Mouse (Mus musculus) hindbrain, embryonic 14.5 days (tissue): ENCODE measurements around the gene Gpam. TPM values are rescaled to one million over a fixed set of nuclear protein-coding genes. Genes with fewer than 3 reads are reported as not detected.

Experiments
- ATAC-seq: fragments of 200-750 bp; cut with Nextera tagmentation; 2 replicates; pipeline ENCODE4 v1.8.0; 2017; ENCODE audit warnings: moderate number of reproducible peaks, mild to moderate bottlenecking, moderate TSS enrichment, moderate library complexity; ENCODE audit not compliant: low FRiP score
- DNase-seq: peaks from one replicate; pipeline ENCODE4 v3.0.0-alpha.2; 2015; ENCODE audit warnings: low spot score
- H3K27ac ChIP-seq: fragments of 300-500 bp; sonication (generic); 2 replicates; pipeline ENCODE4 v1.5.1; 2014; ENCODE audit warnings: mild to moderate bottlenecking, moderate library complexity
- H3K27me3 ChIP-seq: fragments of 300-500 bp; sonication (generic); 2 replicates; pipeline ENCODE4 v1.6.1; 2014; ENCODE audit warnings: mild to moderate bottlenecking, low read length, mixed read lengths; ENCODE audit not compliant: control insufficient read depth, insufficient read depth
- H3K36me3 ChIP-seq: fragments of 300-500 bp; sonication (generic); replicated peaks from 2 replicates; pipeline ENCODE4 v1.6.1; 2014; ENCODE audit not compliant: control insufficient read depth, insufficient read depth
- H3K4me1 ChIP-seq: fragments of 300-500 bp; sonication (generic); replicated peaks from 2 replicates; pipeline ENCODE4 v1.6.1; 2014; ENCODE audit warnings: antibody characterized with exemption, low read length, mixed read lengths; ENCODE audit not compliant: control insufficient read depth, insufficient read depth
- H3K4me2 ChIP-seq: fragments of 300-500 bp; sonication (generic); replicated peaks from 2 replicates; pipeline ENCODE4 v1.6.1; 2014; ENCODE audit warnings: mild to moderate bottlenecking, moderate library complexity
- H3K4me3 ChIP-seq: fragments of 300-500 bp; sonication (generic); replicated peaks from 2 replicates; pipeline ENCODE4 v1.5.1; 2014; ENCODE audit warnings: mild to moderate bottlenecking, low read length
- H3K9ac ChIP-seq: fragments of 300-500 bp; sonication (generic); 2 replicates; pipeline ENCODE4 v1.6.1; 2014
- H3K9me3 ChIP-seq: fragments of 300-500 bp; sonication (generic); 2 replicates; pipeline ENCODE4 v1.6.1; 2016; ENCODE audit warnings: low read length; ENCODE audit not compliant: control insufficient read depth
- WGBS: fragments of 180-500 bp; shearing (Covaris S2); extraction: QIAGEN DNeasy Blood & Tissue Kit; methylation state at CpG from one replicate; pipeline ENCODE4 v1.1.7; 2014; 5-methylcytosine and 5-hydroxymethylcytosine counted together
- polyA plus RNA-seq: library from polyadenylated mRNA; unstranded; fragments of >200 nt; fragmentation: Nextera tagmentation; extraction: Ambion mirVana; gene quantifications from 2 replicates; pipeline ENCODE4 v1.2.1, GENCODE M21; 2014

Gene Gpam
- polyA plus RNA-seq, 1 experiment from 2014 or later = 26.8 TPM

DNA sequence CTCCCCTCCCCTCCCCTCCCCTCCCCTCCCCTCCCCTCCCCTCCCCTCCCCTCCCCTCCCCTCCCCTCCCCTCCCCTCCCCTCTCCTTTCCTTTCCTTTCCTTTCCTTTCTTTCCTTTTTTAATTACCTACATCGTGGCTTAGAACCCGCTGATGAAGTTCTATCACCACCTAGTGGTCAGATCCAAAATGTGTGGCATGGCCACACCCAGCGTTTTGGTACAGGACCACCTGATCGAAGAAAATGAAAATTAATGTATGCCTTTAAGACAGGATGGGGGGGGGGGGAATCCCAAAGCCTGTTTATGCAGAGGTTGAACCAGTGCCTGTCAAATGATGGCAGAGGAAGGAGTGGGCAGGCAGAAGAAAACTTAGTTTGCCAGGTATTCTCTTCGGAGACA, 65.1 kb downstream of the Gpam start:
- ATAC-seq (0 out of 2 replicates have a peak, but pooled peaks have one; percentile 5), DNase-seq (peak; percentile 91)
- no peak overlapping the region for H3K9ac ChIP-seq
- no peak overlapping the region for H3K4me3 ChIP-seq
- no peak overlapping the region for H3K27ac ChIP-seq
- H3K27me3 ChIP-seq = no peaks in the 10 kb centered on the region
- peaks cover 6% of the 10 kb centered on the region for H3K4me1 ChIP-seq
- 26% methylated on average over 5 of the region's 5 CpGs for WGBS
- no peaks in the 10 kb centered on the region for H3K9me3 ChIP-seq
- 0 out of 2 replicates have a peak, but pooled peaks cover 6% of the 10 kb centered on the region for H3K36me3 ChIP-seq
- H3K4me2 ChIP-seq = no peak overlapping the region

DNA sequence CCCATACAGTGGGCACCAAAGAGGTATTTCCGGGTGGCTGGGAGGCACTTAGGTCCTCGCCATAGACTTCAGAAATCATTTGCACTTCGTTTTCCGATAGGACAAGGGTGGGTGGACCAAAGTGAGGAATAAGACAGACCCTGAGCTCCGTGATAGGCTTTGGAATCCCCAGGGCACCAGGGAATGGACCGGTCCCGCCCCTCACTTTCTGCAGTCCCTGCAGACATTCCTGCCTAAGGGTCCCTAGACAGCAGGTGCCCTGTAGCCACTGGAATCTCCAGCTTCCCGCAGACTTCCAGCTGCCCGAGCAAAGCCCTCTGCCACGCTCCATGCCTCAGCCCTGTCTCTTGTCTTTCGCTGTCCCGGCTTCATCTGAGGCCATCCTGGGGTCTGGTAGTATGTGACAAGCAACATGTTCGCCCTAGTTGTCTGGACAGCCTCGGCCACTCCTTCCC, 65.6 kb downstream of the Gpam start:
- DNase-seq = peak; percentile 36
- Histone ChIP-seq H3K27ac (peak overlapping the region; percentile 52), H3K27me3 (no peaks in the 10 kb centered on the region), H3K9me3 (no peaks in the 10 kb centered on the region), H3K4me3 (peak overlapping the region; percentile 22), H3K36me3 (0 out of 2 replicates have a peak, but pooled peaks cover 6% of the 10 kb centered on the region), H3K9ac (peak overlapping the region; percentile 41), H3K4me1 (peaks cover 6% of the 10 kb centered on the region), H3K4me2 (peak overlapping the region; percentile 55)
- ATAC-seq = peak; percentile 41; the same call in 1 of the 2 replicates
- WGBS = 4% methylated on average over 14 of the region's 14 CpGs

DNA sequence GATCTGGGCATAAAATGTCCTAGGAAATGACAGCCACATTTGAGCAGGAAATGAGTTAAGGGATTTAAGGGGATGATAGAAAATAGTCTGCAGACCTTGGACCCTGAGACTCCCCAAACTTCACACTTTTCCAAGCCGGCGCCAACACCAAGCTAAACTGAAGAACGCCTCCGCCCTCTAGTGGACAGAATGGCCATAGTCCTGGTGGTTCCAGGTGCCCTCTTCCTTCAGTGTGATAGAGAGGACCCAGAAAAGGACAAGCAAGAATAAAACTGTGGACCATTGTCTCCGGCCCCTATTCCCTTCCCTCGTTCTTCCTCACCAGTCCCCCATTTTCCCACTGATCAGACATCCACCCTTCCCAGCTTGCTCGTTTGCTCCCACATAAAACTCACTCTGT, 66.1 kb downstream of the Gpam start:
- Histone ChIP-seq H3K27ac (peak overlapping the region; percentile 52), H3K36me3 (0 out of 2 replicates have a peak, but pooled peaks cover 3% of the 10 kb centered on the region), H3K27me3 (no peaks in the 10 kb centered on the region), H3K4me2 (peak overlapping the region; percentile 55), H3K9ac (peak overlapping the region; percentile 41), H3K4me3 (peak overlapping the region; percentile 22), H3K9me3 (no peaks in the 10 kb centered on the region), H3K4me1 (peaks cover 6% of the 10 kb centered on the region)
- peak; percentile 78; the same call in 1 of the 2 replicates for ATAC-seq
- 4% methylated on average over 7 of the region's 7 CpGs for WGBS
- peak; percentile 92 for DNase-seq

DNA sequence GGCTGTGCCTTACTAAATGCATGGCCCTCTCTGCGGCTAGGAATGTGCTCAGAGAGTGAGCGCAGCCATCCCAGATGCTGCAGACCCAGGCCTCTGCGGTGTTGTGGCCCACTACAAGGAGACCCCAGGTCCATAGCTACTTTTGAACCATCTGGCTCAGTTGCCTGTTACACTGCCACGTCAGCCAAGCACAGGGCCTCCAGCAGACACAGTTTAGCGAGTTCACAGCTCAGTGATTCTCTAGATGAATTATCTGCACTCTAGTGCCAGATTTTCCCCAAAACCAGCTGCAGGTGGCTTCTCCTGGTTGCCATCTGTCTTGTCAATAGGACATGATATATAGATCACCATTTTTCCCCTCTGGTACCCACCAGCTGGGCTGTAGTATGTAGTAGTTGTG, 69.6 kb downstream of the Gpam start:
- ATAC-seq (no peak), DNase-seq (peak; percentile 26)
- Histone ChIP-seq H3K4me1 (peaks cover 6% of the 10 kb centered on the region), H3K4me2 (no peak overlapping the region), H3K27me3 (no peaks in the 10 kb centered on the region), H3K27ac (no peak overlapping the region), H3K9me3 (no peaks in the 10 kb centered on the region), H3K9ac (no peak overlapping the region), H3K4me3 (no peak overlapping the region), H3K36me3 (no peaks in the 10 kb centered on the region)
- WGBS = 76% methylated on average over 5 of the region's 5 CpGs

DNA sequence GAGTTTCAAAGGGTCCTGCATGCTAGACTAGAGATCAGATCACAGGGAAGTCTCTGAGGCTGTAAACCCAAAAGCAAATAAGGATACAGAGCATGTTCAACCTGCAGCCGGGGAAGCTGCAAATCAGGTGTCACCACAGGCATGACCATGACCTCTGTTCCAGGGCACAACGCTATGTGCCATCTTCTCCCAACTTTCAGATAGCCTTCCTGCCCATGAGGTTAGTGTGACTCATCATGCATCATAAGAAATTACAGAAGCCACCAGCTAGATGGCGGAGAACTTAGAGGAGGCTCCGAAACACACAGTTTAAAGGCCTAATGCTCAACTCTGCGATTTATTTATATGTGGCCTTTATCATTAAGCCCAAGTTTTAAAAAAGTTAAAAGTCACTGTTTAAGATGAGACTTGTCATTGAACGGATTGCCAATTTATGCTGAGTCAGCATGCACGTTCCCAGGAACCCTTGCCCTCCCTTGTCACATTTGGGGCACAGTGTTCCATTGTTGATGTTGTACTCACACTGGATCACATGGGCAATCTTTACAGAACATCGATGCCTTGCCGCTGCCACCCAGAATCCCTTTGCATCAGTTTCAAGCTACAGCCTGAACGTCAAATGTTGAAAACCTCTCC, 71.3 kb downstream of the Gpam start:
- H3K36me3 ChIP-seq = no peaks in the 10 kb centered on the region
- ATAC-seq = no peak
- H3K9me3 ChIP-seq = no peaks in the 10 kb centered on the region
- no peaks in the 10 kb centered on the region for H3K27me3 ChIP-seq
- 90% methylated on average over 10 of the region's 10 CpGs for WGBS
- no peak for DNase-seq
- H3K27ac ChIP-seq = no peak overlapping the region
- no peak overlapping the region for H3K4me3 ChIP-seq
- H3K4me1 ChIP-seq = no peaks in the 10 kb centered on the region
- H3K9ac ChIP-seq = no peak overlapping the region
- no peak overlapping the region for H3K4me2 ChIP-seq

DNA sequence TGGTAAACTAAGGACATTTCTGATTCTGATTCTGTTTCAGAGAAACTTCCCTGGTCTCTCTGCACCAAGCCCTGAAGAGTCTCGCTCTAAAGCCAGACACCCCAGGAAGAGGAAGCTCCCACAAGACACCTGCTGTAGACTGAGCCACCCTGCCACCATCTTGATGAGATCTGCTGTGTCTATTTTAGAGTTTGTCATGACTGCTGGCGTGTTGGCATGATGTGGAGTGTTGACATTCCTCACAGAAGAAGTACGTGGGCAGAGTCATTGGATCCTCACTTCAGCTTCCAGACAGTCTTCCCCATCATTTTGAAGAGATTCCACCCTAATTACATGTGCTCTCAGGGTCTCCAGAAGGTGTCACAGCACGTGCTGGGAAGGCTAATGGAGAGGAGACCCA, 73.9 kb downstream of the Gpam start:
- H3K4me2 ChIP-seq = no peak overlapping the region
- H3K9me3 ChIP-seq = no peaks in the 10 kb centered on the region
- H3K9ac ChIP-seq = no peak overlapping the region
- no peak overlapping the region for H3K4me3 ChIP-seq
- DNase-seq (no peak), ATAC-seq (no peak)
- H3K27ac ChIP-seq = no peak overlapping the region
- 84% methylated on average over 4 of the region's 4 CpGs for WGBS
- no peaks in the 10 kb centered on the region for H3K27me3 ChIP-seq
- no peaks in the 10 kb centered on the region for H3K4me1 ChIP-seq
- H3K36me3 ChIP-seq = no peaks in the 10 kb centered on the region

DNA sequence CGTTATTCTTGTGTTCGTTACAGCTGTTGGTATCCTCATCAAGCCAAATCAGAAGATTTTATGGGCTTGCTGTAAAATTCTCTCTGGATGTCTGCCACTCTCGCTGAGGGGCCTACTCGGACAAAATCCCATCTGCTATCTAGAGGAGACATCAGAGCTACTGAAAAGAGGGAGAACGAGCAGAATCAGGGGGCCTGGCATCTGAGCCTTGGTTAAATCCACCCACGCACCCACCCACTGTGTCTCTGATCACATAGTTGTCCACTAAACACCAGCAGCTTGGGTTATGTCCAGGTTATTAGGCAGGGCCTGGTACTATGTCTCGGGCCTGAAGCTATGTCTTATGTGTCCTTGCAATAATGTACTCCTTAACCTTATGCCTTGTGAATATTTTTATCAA, 89.6 kb downstream of the Gpam start:
- Histone ChIP-seq H3K9ac (no peak overlapping the region), H3K4me1 (no peaks in the 10 kb centered on the region), H3K36me3 (no peaks in the 10 kb centered on the region), H3K4me3 (no peak overlapping the region), H3K4me2 (no peak overlapping the region), H3K9me3 (no peaks in the 10 kb centered on the region), H3K27ac (no peak overlapping the region), H3K27me3 (no peaks in the 10 kb centered on the region)
- DNase-seq (no peak), ATAC-seq (no peak)
- WGBS = 85% methylated on average over 7 of the region's 7 CpGs

DNA sequence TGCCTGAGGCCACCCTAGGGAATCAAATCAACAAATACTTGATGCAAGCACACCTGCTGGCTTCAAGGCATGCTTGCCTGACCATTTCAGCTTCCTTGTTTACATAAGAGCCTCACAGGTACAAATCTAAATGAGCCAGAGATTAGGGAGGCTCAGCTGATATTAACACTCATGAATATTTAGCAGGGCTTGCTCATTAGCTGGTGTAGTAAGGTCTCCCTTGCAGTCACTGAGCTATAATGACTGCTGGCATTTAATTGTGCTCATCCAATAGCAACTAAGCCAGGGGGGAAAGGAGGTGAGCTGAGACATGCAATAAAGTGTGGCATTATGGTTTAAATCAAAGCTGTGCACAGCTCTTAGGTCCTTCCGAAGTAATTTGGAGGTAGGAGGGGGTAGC, 108.2 kb downstream of the Gpam start:
- no peaks in the 10 kb centered on the region for H3K4me1 ChIP-seq
- H3K4me3 ChIP-seq = no peak overlapping the region
- H3K9me3 ChIP-seq = no peaks in the 10 kb centered on the region
- ATAC-seq (peak; percentile 84; the same call in 1 of the 2 replicates), DNase-seq (peak; percentile 33)
- 28% methylated on average over 1 of the region's 1 CpGs for WGBS
- no peaks in the 10 kb centered on the region for H3K27me3 ChIP-seq
- no peaks in the 10 kb centered on the region for H3K36me3 ChIP-seq
- H3K27ac ChIP-seq = no peak overlapping the region
- no peak overlapping the region for H3K4me2 ChIP-seq
- no peak overlapping the region for H3K9ac ChIP-seq
